Mouse (Mus musculus): ENCODE measurements at regions not wholly inside any gene's neighbourhood (a gene's known extent, or its start where the extent isn't known, plus 50 kb on each side); places are given as distances from the start of the nearest gene placed in this dataset.
A peak's percentile ranks its signal among the peaks of the same experiment; 100 is the strongest.

DNA sequence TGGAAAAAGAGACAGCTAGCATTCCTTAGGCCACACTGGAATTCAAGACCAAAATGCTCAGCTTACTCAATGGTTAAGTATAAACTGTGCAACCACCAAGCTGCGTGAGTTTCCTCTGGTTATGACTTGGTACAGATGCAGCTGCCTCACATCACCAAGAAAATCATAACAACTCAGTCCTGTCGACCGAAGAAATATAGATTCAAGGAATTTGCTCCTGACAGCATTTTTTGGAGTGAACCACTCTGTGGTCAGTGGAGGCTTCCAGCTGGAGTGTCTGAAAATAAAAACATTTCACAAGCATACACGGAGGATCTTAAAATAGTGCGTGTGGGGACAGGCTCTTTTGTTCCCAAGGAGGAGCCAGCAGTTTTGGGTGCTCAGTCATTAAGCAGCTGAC lies 253.8 kb downstream of the Bckdhb start:
- DNase-seq (ENCODE audit: low spot score) = no peak

DNA sequence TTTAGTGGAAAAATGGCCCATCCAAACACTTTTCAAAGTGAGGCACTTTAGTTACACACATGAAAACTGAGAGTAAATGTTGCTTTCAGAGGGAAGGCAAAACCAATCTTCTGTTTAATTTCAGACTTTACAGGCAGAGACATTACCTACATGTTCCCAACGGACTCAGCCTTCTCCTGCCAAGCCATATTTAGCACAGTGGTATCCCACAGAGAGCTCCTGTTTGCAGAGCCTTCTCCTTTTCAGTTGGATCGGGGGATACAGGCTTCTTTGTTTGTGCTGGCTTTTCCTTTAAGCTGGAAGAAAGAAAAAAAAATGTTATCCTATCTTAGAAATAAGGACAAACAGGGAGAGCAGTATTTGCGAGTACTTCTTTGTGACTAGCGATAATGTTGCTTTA lies 254.3 kb downstream of the Bckdhb start:
- DNase-seq (ENCODE audit: low spot score) = no peak

DNA sequence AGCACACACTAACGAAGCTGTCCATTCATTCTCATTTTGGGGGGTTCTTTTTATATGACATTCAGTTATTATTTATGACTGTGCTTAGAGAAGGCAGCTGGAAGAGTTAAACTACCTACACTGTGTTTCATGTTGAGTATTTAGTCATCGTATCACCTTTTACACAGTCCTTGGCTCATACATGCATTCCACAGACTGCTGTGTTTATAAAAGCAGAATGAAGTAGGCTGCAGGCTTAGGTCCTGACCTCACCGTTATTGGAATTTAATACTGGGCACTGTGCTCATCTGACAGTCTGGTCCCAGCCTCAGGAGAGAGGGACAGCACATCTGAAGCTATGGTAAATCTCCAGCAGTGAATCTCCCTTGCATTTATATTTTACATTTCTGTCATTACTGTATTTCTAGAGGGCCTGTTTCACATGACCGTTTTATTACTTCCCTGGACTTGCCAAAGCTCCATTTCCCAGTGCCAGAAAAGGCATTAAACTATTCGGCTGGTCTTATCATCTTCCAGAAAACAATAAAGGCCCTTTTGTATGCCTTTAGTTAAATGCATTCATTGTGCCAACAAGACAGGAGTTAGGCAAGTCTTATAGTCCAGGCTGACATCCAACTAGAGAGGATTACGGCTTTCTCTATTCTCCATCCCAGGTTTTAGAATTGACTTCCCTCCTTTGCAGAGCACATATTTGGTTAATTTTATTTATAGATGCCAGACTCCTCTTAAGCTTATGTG lies 258.9 kb downstream of the Bckdhb start:
- no peak for DNase-seq (ENCODE audit: low spot score)

DNA sequence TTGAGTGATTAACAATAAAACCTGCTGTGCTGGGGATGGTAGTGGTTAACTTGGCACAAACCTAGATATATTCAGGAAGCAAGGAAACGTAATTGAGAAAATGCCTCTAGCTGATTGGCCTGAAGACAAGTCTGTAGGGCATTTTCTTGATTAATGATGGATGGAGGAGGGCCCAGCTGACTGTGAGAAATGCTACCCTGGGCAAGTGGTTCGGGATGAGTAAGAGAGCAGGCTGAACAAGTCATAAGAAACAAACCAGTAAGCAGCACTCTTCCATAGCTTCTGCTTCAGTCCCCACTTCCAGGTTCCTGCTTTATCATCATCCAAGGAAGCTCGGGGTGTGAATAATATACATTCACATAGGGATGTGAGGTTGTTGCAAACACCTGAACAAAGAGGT lies 262.6 kb downstream of the Bckdhb start:
- no peak for DNase-seq (ENCODE audit: low spot score)

DNA sequence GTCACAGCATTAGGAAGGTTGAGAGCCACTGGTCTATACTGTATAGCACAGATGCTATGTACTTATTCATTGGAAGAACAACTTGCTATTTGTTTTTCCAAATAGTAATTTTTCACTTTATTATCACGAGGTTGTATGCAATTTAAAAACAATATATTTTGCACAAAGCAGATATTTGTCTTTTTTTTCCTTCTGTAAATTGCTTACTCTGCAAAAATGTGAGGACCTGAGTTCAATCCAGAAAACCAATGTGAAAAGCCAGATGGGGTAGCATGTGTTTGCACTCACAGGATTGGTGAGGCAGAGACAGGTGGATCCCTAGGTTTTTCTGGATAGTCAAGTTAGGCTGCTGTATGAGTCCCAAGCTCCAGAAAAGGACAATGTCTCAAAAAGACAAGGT lies 268.5 kb downstream of the Bckdhb start:
- no peak for DNase-seq (ENCODE audit: low spot score)

DNA sequence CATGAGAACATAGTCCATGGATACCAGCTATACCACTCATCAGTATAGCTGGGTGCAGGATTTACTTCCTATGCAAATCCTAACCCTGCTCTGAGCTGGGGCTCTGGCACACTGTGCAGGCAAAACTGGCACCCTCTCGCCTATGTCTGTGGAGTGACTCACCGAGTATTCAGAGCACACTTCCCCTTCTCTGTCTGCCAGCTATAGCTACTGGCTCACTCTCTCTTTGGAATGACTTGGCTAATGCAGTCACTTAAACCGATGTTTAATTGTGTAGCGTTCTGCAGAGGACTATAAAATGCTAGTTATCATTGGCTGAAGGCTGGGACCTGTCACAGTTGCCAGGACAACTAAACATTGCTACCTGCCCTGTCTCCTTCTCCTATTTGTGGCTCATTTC lies 269.8 kb downstream of the Bckdhb start:
- no peak for DNase-seq (ENCODE audit: low spot score)

DNA sequence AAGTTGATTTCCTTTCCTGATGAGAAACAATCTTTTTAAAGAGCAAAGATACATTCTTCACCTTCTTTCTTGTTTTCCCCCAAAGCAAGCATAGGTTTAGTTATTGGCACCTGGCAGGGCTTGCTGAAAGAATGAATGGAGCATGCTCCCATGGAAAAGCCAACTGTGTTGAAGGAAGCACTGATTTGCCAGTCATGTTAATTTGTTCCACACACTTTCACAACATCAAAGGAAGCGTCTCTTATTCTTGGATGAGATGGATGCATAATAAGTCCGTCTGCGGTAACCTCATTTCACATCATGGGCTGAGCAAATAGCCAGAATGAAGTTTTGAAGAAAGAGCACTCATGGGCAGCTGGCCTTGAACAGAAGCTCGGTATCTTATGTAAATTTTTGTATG lies 270.4 kb downstream of the Bckdhb start:
- no peak for DNase-seq (ENCODE audit: low spot score)

DNA sequence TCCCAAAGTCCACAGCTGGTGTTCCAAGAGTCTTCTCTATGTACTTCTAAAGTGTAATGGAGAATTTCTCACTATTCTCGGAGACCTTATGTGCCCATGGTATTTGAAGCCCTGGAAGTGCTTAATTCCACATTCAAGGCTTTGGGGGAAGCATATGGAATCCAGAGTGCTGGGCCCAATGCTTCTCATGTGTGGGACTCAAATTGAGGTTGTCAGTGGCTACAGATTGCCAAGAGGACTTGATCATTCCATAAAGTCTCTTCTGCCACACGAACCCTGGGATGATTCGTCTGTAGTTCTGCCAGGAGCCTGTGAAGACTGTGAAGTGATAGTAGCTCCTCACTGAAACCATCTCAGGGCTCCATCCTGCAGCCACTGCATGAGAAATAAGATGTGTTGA lies 275.3 kb downstream of the Bckdhb start:
- no peak for DNase-seq (ENCODE audit: low spot score)

DNA sequence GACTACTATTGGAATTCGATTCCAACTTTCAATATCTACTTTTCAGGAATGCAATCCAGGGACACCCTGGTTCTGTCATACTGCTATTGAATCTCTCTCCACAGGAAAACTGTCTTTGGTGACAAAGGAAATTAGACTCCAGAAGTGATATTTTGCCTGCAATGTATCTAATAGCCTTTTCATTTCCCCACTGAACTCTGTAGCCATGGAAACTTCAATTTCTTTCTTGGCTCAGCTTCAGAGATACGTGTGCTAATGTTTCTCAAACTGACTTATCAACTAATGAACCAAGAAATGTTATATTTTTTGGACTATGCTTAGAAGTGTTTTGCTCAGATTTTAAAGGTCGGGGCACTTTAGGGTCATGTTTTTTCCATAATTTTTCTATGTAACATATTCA lies 279.1 kb downstream of the Bckdhb start:
- DNase-seq (ENCODE audit: low spot score) = no peak

DNA sequence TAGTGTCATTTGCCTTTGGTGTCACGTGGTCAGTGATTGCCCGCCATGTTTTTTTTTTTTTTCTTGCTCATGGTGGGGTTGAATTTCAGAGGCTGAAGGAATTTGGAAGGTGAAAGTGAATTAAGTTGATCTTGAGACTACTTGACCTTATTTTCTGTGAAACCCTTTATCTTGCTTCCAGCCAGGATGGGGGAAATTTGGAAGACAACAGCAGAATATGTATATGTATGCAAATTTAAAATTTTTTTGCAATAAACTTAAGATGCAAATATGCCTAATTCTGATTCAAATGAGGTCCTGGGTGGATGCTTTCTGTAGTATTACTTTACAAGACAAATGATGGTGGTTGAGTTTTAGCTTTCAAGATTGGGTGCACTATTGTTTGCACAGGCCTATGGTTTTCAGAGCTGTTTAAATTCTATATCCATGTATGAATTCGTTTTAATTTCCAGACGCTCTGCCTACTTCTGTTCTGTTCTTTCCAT lies 315.6 kb downstream of the Bckdhb start:
- DNase-seq (ENCODE audit: low spot score) = no peak

DNA sequence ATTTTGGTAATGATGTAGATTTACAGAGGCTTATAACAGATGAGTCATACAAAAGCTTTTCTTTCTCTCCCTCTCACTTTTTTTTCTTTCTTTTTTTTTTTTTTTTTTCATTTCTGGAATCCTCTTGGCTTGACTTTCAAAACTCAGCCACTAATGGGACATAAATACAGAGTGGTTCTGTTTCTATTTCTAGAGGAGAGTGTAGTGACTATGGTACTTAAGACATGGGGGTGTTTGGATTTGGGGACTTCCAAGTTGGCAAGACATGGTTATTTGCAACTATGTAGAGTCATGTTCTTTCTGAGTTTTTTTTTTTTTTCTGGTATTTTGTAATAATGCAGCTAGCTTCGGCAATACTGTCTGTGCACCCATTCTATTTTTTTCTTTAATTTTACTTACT lies 324.8 kb downstream of the Bckdhb start:
- DNase-seq (ENCODE audit: low spot score) = no peak

DNA sequence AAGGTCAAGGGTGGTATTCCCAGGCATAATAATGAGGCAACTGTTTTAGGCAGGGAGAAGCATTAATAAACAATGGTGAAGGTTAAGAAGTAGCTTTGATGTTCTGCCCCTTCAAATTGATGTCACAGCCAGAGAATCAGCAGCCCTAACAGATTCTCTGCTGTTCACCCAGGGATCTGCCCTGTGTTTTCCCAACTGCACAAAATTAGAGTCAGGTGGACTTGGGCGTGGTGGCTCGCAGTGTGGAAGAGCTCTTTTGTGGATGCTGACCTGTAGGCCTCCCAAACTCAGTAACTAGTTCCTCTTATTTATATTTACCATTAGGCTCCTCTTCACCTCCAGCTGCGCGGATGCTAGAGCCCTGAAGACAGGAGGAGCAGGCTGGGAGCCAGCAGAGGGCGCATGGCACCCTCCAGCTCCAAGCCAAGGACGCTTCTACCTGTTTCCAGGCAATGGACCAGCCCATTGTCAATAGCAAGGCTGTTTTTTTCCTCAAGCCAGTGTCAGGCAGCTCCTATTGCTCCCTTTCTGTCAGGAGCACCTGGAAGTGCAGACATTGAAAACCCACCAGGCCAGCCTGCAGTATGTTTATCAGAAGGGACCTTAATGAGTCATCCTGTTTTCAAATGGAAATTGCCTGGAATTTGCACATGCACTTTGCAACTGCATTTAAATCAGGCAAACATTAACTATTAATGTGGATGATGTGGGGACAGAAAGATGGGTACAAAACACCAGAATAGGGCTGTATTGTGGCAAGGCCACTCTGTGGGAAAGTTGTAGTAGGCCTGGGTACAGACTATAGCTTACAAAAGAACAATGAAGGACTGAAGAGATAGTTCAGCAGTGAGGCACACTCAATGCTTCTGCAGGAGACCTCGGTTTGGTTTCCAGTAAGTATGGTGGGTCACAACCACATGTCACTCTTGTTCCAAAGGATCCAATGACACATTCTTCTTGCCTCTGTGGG lies 328.4 kb downstream of the Bckdhb start:
- DNase-seq (ENCODE audit: low spot score) = peak; percentile 76

DNA sequence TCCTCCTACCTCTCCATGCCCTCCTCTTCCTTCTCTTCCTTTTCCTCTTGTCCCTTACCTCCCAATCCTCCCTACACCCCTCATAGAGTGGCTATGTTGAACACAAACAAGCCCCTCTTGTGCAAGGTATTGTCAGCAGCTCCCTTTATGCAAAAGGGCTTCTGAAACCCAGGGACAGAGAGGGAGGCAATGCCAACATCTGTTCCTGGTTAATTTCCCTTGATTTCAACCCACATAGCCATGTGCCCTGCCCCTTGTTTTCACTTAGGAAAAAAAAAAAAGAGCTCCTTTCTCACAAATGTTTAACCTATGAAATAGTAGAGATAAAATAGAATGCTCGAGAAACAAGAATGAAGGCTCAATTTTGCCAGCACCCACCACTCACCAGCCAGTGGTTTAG lies 333.5 kb downstream of the Bckdhb start:
- no peak for DNase-seq (ENCODE audit: low spot score)

DNA sequence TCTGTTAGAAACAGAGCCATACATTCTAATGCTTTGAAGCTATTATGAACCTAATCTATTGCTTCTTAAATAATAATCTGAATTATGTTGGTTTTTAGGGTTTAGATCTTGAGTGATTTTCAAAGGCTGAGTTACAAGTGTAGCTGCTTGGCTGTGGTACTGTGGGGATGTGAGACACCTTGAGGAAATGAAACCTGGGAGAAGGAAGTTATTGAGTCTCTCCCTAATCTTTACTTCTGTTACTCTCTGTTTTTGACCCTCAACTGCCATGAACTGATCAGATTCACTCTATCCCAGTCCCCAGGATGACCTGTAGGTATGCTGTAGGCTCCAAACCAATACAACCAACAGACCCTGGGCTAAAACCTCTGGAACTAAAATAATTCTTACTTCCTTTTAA lies 334.8 kb downstream of the Bckdhb start:
- DNase-seq (ENCODE audit: low spot score) = no peak

DNA sequence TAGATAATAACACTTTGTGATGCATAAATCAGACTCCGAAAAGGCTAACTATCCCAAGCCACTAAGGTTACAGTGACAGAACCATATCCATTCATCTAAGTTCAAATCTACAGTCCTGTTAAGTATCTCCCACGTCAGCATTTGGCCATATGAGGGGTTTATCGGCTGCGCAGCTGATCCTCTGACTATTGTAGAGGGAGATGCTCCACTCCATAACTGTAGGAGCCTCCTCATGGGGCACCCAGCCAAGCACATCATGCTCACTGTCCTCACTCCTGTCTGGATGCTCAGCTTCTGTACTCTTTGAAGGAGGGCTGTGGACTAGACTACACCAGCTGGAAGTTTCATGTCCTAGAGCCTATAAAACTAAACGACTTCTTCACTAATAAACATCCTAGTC lies 337.2 kb downstream of the Bckdhb start:
- DNase-seq (ENCODE audit: low spot score) = no peak

DNA sequence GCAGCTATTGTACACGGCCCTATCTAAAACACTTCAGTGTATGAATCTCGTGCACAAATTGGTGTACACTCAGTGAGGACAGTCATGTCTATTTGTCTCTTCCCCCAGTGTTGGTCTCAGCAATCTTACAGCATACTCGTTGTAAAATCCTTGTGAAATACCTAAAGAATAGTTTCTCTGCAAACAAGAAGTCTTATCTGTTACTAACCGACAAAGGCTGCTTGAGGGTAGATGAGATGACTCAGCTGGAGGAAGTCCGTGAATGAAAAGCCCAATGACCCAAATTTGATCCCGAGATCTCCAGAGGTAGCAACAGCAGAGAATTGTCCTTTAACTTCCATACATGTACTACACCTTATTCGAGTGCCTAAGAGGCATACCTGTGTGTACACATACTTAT lies 342.0 kb downstream of the Bckdhb start:
- DNase-seq (ENCODE audit: low spot score) = no peak

DNA sequence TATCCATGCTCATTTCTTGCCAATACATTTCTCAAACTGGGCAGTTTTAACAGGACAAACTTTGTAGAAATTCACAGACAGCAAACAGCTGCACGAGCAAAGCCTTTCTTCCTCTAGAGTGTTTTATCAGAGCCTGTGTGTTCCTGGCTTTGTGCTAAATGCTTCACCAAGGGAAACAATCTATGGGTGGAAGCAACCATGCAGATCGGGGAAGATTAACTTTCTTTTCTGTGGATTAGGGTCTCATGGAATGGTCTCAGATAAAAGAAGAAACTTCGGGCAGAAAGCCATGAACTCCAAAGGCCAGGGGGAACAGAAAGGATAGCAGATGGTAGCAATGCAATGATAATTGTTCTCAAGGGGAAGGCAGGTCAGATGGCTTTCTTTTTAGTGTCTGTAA lies 349.7 kb downstream of the Bckdhb start:
- DNase-seq (ENCODE audit: low spot score) = no peak

DNA sequence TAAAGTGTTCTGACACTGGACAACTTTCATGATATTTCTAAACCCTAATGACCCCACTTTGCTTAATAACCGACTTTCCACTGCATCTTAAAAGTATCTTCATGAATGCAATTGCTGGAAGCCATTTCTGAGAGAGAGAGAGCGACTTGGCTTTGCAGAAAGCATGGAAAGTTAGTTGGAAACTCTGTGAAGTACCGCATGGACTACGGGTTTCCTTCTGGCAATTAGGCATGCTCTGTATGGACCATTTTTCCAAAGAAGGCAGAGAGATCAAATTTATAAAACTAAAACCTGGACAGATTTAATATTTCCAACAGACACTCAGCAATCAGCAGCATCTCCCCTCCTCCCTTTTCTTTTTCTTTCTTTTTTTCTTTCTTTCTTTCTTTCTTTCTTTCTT lies 353.4 kb downstream of the Bckdhb start:
- no peak for DNase-seq (ENCODE audit: low spot score)

DNA sequence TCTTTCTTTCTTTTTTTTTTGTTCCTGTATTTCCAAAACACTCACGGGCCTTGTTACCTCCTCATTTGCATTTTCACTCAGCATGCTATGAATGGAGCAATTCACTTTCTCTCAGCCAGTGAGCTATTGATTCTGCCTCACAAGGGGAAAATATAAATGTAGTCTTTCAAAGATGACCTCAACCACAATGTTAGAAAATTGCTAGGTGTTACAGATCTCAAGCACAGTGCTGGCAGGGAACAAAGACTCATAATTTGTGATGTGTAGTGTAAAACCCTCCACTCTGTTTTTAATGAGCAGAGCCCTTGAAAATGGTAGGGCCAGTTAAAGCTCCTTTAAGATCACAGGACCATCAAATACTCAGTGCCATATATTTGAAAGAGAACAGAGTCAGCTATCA lies 353.8 kb downstream of the Bckdhb start:
- DNase-seq (ENCODE audit: low spot score) = no peak

DNA sequence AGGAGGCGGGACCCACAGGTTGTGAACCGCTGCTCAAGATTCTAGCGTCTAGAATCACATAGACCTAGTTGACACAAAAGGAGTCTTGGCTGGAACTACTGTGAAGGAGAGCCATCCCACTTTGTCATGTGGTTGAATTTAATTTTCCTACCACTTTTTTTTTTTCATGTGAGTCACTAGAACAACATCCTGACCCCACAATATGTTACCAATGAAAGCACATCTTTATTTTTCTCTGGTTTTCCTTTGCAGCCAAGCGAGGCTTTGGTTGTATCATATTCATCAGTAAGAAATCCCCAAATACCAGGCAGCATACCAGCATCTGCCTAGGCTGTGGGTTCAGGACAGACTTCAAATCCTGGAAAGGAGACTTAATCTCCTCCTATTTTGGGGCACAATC lies 356.0 kb downstream of the Bckdhb start:
- DNase-seq (ENCODE audit: low spot score) = no peak

DNA sequence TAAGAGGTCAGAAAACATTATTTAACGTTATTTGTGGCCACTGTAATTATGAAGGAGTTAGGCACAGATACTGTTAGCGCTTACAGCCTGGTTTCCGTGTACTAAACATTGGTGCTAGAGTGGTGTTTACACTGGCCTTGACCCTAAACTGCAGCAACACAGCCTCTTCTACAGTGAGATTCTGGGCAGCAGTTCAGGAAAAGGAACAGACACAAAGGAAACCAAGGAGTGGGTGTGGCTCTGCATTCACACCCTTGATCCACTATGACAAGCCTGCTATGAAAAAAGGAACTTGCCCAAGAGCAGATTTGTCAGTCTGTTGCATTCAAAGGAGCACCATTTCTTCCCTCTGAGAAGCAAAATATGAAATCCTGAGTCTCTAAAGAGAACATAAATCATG lies 356.7 kb downstream of the Bckdhb start:
- peak; percentile 24 for DNase-seq (ENCODE audit: low spot score)

DNA sequence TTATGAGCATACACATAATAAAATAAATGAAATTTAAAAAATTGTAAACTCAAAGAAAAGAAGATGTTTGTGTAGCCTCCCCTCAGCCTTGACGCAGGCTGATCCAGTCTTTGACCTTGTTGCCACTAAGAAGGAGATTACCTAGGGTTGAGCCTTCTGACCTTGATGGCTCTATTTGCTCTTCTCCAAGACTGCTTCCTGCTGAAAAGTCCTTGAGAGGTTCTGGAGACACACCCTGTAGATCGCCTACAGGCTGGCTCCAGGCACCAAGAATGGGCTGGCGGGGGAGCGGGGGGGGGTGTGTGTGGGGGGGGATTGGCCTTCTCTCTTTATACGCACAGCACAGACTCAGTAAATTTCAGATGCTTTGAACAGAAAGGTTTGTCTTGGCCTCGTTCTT lies 358.4 kb downstream of the Bckdhb start:
- DNase-seq (ENCODE audit: low spot score) = no peak

DNA sequence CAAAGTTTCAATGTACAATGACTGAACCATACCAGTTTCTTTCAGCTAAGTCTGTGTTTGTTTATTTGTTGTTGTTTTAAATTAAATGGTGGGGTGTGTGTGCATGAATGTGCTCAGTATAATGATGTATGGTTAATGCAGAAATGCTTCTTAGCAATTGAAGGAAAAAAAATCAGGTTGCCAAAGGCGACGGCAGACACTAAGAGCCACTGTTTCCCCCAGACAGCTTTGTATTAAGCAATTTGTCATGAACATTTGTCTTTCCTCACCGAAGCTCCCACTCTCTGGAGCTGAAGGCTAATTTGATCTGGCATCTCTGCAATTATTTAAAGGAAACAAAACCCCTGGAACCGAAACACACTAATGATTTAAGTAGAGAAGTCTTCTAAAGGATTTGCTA lies 360.7 kb downstream of the Bckdhb start:
- DNase-seq (ENCODE audit: low spot score) = no peak
